Mouse (Mus musculus): ENCODE measurements at regions not wholly inside any gene's neighbourhood (a gene's known extent, or its start where the extent isn't known, plus 50 kb on each side); places are given as distances from the start of the nearest gene placed in this dataset.

DNA sequence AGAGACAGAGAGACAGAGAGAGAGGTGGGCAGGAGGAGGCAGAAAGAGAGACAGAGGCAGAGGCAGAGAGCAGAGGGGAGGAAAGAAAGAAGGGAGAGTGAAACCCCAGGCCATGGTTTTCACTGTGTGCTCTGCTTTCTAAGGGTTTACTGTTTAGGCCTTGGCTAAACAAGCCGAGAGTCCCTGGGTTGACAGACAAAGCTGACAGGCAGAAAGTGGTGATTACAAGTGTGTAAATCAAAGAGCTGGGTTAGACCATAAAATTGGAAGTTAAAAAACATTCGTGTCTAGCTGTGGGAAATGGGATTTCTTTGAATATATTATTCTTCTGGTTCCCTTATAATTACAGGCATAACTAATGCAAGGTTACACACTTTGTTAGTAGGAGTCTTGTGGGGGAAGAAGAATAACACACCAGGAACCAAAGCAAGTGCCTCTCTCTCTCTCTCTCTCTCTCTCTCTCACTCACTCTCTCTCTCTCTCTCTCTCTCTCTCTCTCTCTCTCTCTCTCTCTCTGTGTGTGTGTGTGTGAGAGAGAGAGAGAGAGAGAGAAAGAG, 556.0 kb downstream of the Grin2a start:
- no peak for TF ChIP-seq POLR2A (IDR thresholded peaks at IDR 0.05; ENCODE audit: insufficient read depth, low read depth, low read length)
- no peak for TF ChIP-seq CTCF (IDR thresholded peaks at IDR 0.05)
- no peak for TF ChIP-seq EP300 (IDR thresholded peaks at IDR 0.05; ENCODE audit: insufficient read depth, low read depth, low read length)
